Mouse (Mus musculus) heart, postnatal 0 days (tissue): ENCODE results near the gene Psmb5. TPM values are rescaled to one million over a fixed set of nuclear protein-coding genes. Genes with fewer than 3 reads are reported as not detected.
A peak's percentile ranks its signal among the peaks of the same experiment; 100 is the strongest.

Source experiments
- ATAC-seq: fragments of 200-750 bp; cut with Nextera tagmentation; 2 replicates; pipeline ENCODE4 v1.8.0; 2017; ENCODE audit warnings: low read depth, moderate number of reproducible peaks, moderate library complexity; ENCODE audit not compliant: insufficient read depth
- DNase-seq: peaks from one replicate; pipeline ENCODE4 v3.0.0-alpha.2; 2016; ENCODE audit warnings: low spot score
- H3K27ac ChIP-seq: fragments of 300-500 bp; sonication (generic); 2 replicates; pipeline ENCODE4 v1.5.1; 2014; ENCODE audit warnings: low read depth, mild to moderate bottlenecking
- H3K27me3 ChIP-seq: fragments of 300-500 bp; sonication (generic); 2 replicates; pipeline ENCODE4 v1.6.1; 2014; ENCODE audit warnings: low read length, mixed read lengths; ENCODE audit not compliant: control insufficient read depth, insufficient read depth
- H3K36me3 ChIP-seq: fragments of 300-500 bp; sonication (generic); replicated peaks from 2 replicates; pipeline ENCODE4 v1.6.1; 2014; ENCODE audit warnings: low read length, mixed read lengths; ENCODE audit not compliant: control insufficient read depth, insufficient read depth
- H3K4me1 ChIP-seq: fragments of 300-500 bp; sonication (generic); 2 replicates; pipeline ENCODE4 v1.6.1; 2014; ENCODE audit warnings: antibody characterized with exemption; ENCODE audit not compliant: control insufficient read depth, insufficient read depth
- H3K4me2 ChIP-seq: fragments of 300-500 bp; sonication (generic); 2 replicates; pipeline ENCODE4 v1.6.1; 2014; ENCODE audit warnings: low read depth, mild to moderate bottlenecking, low read length, moderate library complexity
- H3K4me3 ChIP-seq: fragments of 300-500 bp; sonication (generic); 2 replicates; pipeline ENCODE4 v1.5.1; 2014; ENCODE audit warnings: low read depth, low read length
- H3K9ac ChIP-seq: fragments of 300-500 bp; sonication (generic); replicated peaks from 2 replicates; pipeline ENCODE4 v1.6.1; 2014; ENCODE audit warnings: low read depth, low read length, mixed read lengths
- H3K9me3 ChIP-seq: fragments of 300-500 bp; sonication (generic); replicated peaks from 2 replicates; pipeline ENCODE4 v1.6.1; 2016; ENCODE audit warnings: low read length; ENCODE audit not compliant: control insufficient read depth
- CTCF ChIP-seq: IDR thresholded peaks from 2 replicates; pipeline ENCODE4 v1.5.1; 2016; ENCODE audit warnings: antibody characterized with exemption, control low read depth, low read depth
- EP300 ChIP-seq: IDR thresholded peaks from 2 replicates; pipeline ENCODE4 v1.6.1; 2016; ENCODE audit warnings: antibody characterized with exemption, low read depth
- WGBS: fragments of 180-500 bp; shearing (Covaris S2); extraction: QIAGEN DNeasy Blood & Tissue Kit; methylation state at CpG from one replicate; pipeline ENCODE4 v1.1.7; 2014; 5-methylcytosine and 5-hydroxymethylcytosine counted together
- polyA plus RNA-seq: library from polyadenylated mRNA; unstranded; fragments of >200 nt; fragmentation: Nextera tagmentation; extraction: Ambion mirVana; gene quantifications from 2 replicates; pipeline ENCODE4 v1.2.1, GENCODE M21; 2015
- total RNA-seq: library from RNA; depleted of rRNA; stranded (reverse); fragments of >200 nt; gene quantifications from 2 replicates; pipeline ENCODE4 v1.2.3, GENCODE M21; 2014; ENCODE audit warnings: low replicate concordance

Psmb5 gene
- total and polyA plus RNA-seq, 2 experiments from 2014 or later, result 207 to 342 TPM

GRCm38 (mm10) chr14:54630583-54631239, 12.9 kb upstream of the Psmb5 start:
- TF ChIP-seq EP300 (no peak), CTCF (no peak)
- Histone ChIP-seq H3K4me1 (no peaks in the 10 kb centered on the region), H3K4me3 (no peak overlapping the region), H3K27ac (no peak overlapping the region), H3K9ac (no peak overlapping the region), H3K36me3 (peaks cover 8% of the 10 kb centered on the region; the same call in 1 of the 2 replicates), H3K27me3 (no peaks in the 10 kb centered on the region), H3K4me2 (no peak overlapping the region), H3K9me3 (no peaks in the 10 kb centered on the region)
- no peak for DNase-seq
- WGBS, result 75% methylated on average over 11 of the region's 11 CpGs
- ATAC-seq, result no peak

GRCm38 (mm10) chr14:54629797-54630196, 12.0 kb upstream of the Psmb5 start:
- DNase-seq, result peak; percentile 1
- 74% methylated on average over 2 of the region's 2 CpGs for WGBS
- H3K27me3 ChIP-seq, result no peaks in the 10 kb centered on the region
- ATAC-seq, result no peak
- no peak overlapping the region for H3K9ac ChIP-seq
- H3K4me2 ChIP-seq, result no peak overlapping the region
- H3K36me3 ChIP-seq, result peaks cover 8% of the 10 kb centered on the region; the same call in 1 of the 2 replicates
- H3K9me3 ChIP-seq, result no peaks in the 10 kb centered on the region
- TF ChIP-seq CTCF, result no peak
- H3K4me1 ChIP-seq, result no peaks in the 10 kb centered on the region
- H3K4me3 ChIP-seq, result no peak overlapping the region
- H3K27ac ChIP-seq, result no peak overlapping the region

GRCm38 (mm10) chr14:54628103-54628502, 10.3 kb upstream of the Psmb5 start:
- Histone ChIP-seq H3K36me3 (peaks cover 4% of the 10 kb centered on the region; the same call in 1 of the 2 replicates), H3K4me1 (no peaks in the 10 kb centered on the region), H3K9ac (no peak overlapping the region), H3K4me2 (no peak overlapping the region), H3K27me3 (no peaks in the 10 kb centered on the region), H3K4me3 (no peak overlapping the region), H3K27ac (no peak overlapping the region), H3K9me3 (no peaks in the 10 kb centered on the region)
- DNase-seq (no peak), ATAC-seq (no peak)
- WGBS, result 60% methylated on average over 5 of the region's 5 CpGs
- no peak for TF ChIP-seq EP300
- no peak for TF ChIP-seq CTCF

GRCm38 (mm10) chr14:54624976-54625375, 7.2 kb upstream of the Psmb5 start:
- no peaks in the 10 kb centered on the region for H3K27me3 ChIP-seq
- H3K4me2 ChIP-seq, result no peak overlapping the region
- H3K9me3 ChIP-seq, result no peaks in the 10 kb centered on the region
- TF ChIP-seq EP300, result no peak
- TF ChIP-seq CTCF, result no peak
- H3K9ac ChIP-seq, result no peak overlapping the region
- no peaks in the 10 kb centered on the region for H3K36me3 ChIP-seq
- H3K27ac ChIP-seq, result no peak overlapping the region
- peak; percentile 1 for DNase-seq
- H3K4me3 ChIP-seq, result no peak overlapping the region
- no peaks in the 10 kb centered on the region for H3K4me1 ChIP-seq
- WGBS, result 71% methylated on average over 10 of the region's 10 CpGs
- no peak for ATAC-seq

- TF ChIP-seq EP300 (no peak), CTCF (no peak)
- H3K27me3 ChIP-seq, result no peaks in the 10 kb centered on the region
- no peak overlapping the region for H3K27ac ChIP-seq
- DNase-seq (peak; percentile 2), ATAC-seq (no peak)
- H3K36me3 ChIP-seq, result no peaks in the 10 kb centered on the region
- H3K9ac ChIP-seq, result no peak overlapping the region
- 79% methylated on average over 6 of the region's 6 CpGs for WGBS
- H3K9me3 ChIP-seq, result no peaks in the 10 kb centered on the region
- no peaks in the 10 kb centered on the region for H3K4me1 ChIP-seq
- H3K4me2 ChIP-seq, result no peak overlapping the region
- no peak overlapping the region for H3K4me3 ChIP-seq
Measured at GRCm38 (mm10) chr14:54623334-54623733, 5.5 kb upstream of the Psmb5 start.

- H3K4me1 ChIP-seq, result peaks cover 4% of the 10 kb centered on the region; the same call in 1 of the 2 replicates
- H3K27ac ChIP-seq, result no peak within 1 kb of the TSS
- H3K27me3 ChIP-seq, result no peaks in the 10 kb centered on the region
- no peak within 1 kb of the TSS for H3K4me2 ChIP-seq
- no peaks in the 10 kb centered on the region for H3K9me3 ChIP-seq
- DNase-seq (peak; percentile 1), ATAC-seq (no peak)
- H3K4me3 ChIP-seq, result no peak within 1 kb of the TSS
- H3K9ac ChIP-seq, result no peak within 1 kb of the TSS
- 0 out of 2 replicates have a peak, but pooled peaks cover 4% of the 10 kb centered on the region for H3K36me3 ChIP-seq
- WGBS, result 85% methylated on average over 1 of the region's 1 CpGs
- no peak for TF ChIP-seq CTCF
- TF ChIP-seq EP300, result no peak
Measured at GRCm38 (mm10) chr14:54621133-54621532, 3.3 kb upstream of the Psmb5 start, which contains the start of gene Psmb11. Gene Psmb11, plus strand, starts transcription at chr14:54621433.
